ENCODE assay signal across 25 mouse cellular contexts in genomic region chr10:67483371-67483770, GRCm38 (mm10). TPM values are rescaled to one million over a fixed set of nuclear protein-coding genes. Genes with fewer than 3 reads are reported as not detected.
A peak's percentile ranks its signal among the peaks of the same experiment; 100 is the strongest.
DNase-seq lines count a peak whose midpoint lies in the region; ATAC-seq and TF ChIP-seq lines count a peak whose summit lies in the region.
"Had no signal": no experiment of that assay in that cellular context is flagged by ENCODE, and none has a peak within 500 bp of the region (broad histone marks: within the 10 kb centered on the region; RNA-seq: fewer than 3 reads in every experiment).

No protein-coding gene starts in this region.

- H3K27me3 ChIP-seq in CH12.LX (replicated peaks): no peaks in the 10 kb centered on the region
- no peaks in the 10 kb centered on the region for H3K27me3 ChIP-seq in myocyte (ENCODE audit: control insufficient read depth, insufficient read depth, insufficient read length)
- no peaks in the 10 kb centered on the region for H3K27me3 ChIP-seq in kidney, embryonic 16.5 days (ENCODE audit: insufficient read depth, low read length)
- no peaks in the 10 kb centered on the region for H3K27me3 ChIP-seq in liver, postnatal 0 days (ENCODE audit: insufficient read depth, low read length)
- H3K27me3 ChIP-seq: heart, embryonic 12.5 days; hindbrain, embryonic 15.5 days; limb, embryonic 12.5 days; liver, embryonic 13.5 days; lung, embryonic 15.5 days had no signal

- no peak overlapping the region for H3K27ac ChIP-seq in CH12.LX (ENCODE audit: insufficient read depth, low read depth)
- H3K27ac ChIP-seq in kidney, embryonic 16.5 days (ENCODE audit: low read length): no peak overlapping the region
- H3K27ac ChIP-seq in liver, postnatal 0 days (ENCODE audit: low read depth): no peak overlapping the region
- H3K27ac ChIP-seq: embryonic facial prominence, embryonic 10.5 days; hindbrain, embryonic 15.5 days; limb, embryonic 12.5 days; liver, embryonic 13.5 days; lung, embryonic 15.5 days had no signal

- peak; percentile 64 for TF ChIP-seq EP300 in CH12.LX (IDR thresholded peaks at IDR 0.05; ENCODE audit: low read length)
- no peak for TF ChIP-seq EP300 in liver, postnatal 0 days (IDR thresholded peaks at IDR 0.05; ENCODE audit: low read depth)

- H3K4me2 ChIP-seq in CH12.LX (ENCODE audit: insufficient read depth, low read depth, poor library complexity, severe bottlenecking): no peak overlapping the region
- H3K4me2 ChIP-seq in myocyte (ENCODE audit: low read depth): no peak overlapping the region
- no peak overlapping the region for H3K4me2 ChIP-seq in kidney, embryonic 16.5 days (replicated peaks; ENCODE audit: low read depth, low read length)
- H3K4me2 ChIP-seq in liver, postnatal 0 days (ENCODE audit: low read depth, low read length): no peak overlapping the region
- H3K4me2 ChIP-seq: heart, embryonic 12.5 days; hindbrain, embryonic 15.5 days; limb, embryonic 12.5 days; liver, embryonic 13.5 days; lung, embryonic 15.5 days; midbrain, embryonic 11.5 days had no signal

- no peak for ATAC-seq in kidney, embryonic 16.5 days (ENCODE audit: low FRiP score, low TSS enrichment)
- no peak for ATAC-seq in liver, postnatal 0 days

- peaks cover 6 to 34% of the 10 kb centered on the region in 2 experiments for H3K4me1 ChIP-seq in CH12.LX (ENCODE audit: control insufficient read depth in 1 of 2, insufficient read depth in 2 of 2)
- no peaks in the 10 kb centered on the region for H3K4me1 ChIP-seq in kidney, embryonic 16.5 days (ENCODE audit: insufficient read depth, low read length)
- no peaks in the 10 kb centered on the region for H3K4me1 ChIP-seq in liver, postnatal 0 days (ENCODE audit: insufficient read depth)
- H3K4me1 ChIP-seq: embryonic facial prominence, embryonic 10.5 days; heart, embryonic 12.5 days; hindbrain, embryonic 15.5 days; limb, embryonic 12.5 days; liver, embryonic 13.5 days; lung, embryonic 15.5 days had no signal

- TF ChIP-seq CTCF in CH12.LX (conservative IDR thresholded peaks at IDR 0.05 in 1 of 2, IDR thresholded peaks at IDR 0.05 in 1 of 2; ENCODE audit: low read depth in 2 of 2, low read length in 2 of 2): no peak
- TF ChIP-seq CTCF in liver, postnatal 0 days (IDR thresholded peaks at IDR 0.05; ENCODE audit: low read depth): no peak

- peak; percentile 9 for DNase-seq in layer of hippocampus, adult 11-12 months (ENCODE audit: low spot score)
- DNase-seq in layer of hippocampus, postnatal 14 days (ENCODE audit: low spot score in 2 of 2): no peak
- DNase-seq in right cerebral cortex, adult 18-20 months: peak; percentile 37
- DNase-seq in right cerebral cortex, postnatal 10 days (ENCODE audit: low spot score in 2 of 2): no peak
- peak; percentile 68 for DNase-seq in CH12.LX (ENCODE audit: extremely low read depth)
- DNase-seq in liver, postnatal 0 days: no peak
- DNase-seq: adrenal gland, postnatal 36 days; B cell, adult 2 months; cerebellum, adult 18-20 months; heart, adult 11 months; heart, postnatal 14 days; kidney, adult 11 months; kidney, postnatal 10 days; liver, embryonic 13.5 days; thymus, postnatal 14 days had no signal

- H3K9ac ChIP-seq in CH12.LX (ENCODE audit: insufficient read depth, low read depth): no peak overlapping the region
- no peak overlapping the region for H3K9ac ChIP-seq in kidney, embryonic 16.5 days (replicated peaks; ENCODE audit: low read length)
- H3K9ac ChIP-seq in liver, postnatal 0 days (replicated peaks): no peak overlapping the region
- H3K9ac ChIP-seq: heart, embryonic 12.5 days; hindbrain, embryonic 15.5 days; limb, embryonic 12.5 days; liver, embryonic 13.5 days; lung, embryonic 15.5 days had no signal

- H3K79me2 ChIP-seq in CH12.LX (replicated peaks; ENCODE audit: control insufficient read depth, extremely low read depth, insufficient read depth, poor library complexity, severe bottlenecking) (no peaks in the 10 kb centered on the region), myocyte (ENCODE audit: control insufficient read depth, insufficient read depth) (no peaks in the 10 kb centered on the region)

- peaks cover 22% of the 10 kb centered on the region for H3K9me3 ChIP-seq in CH12.LX (replicated peaks; ENCODE audit: low read length)
- peaks cover 15% of the 10 kb centered on the region for H3K9me3 ChIP-seq in kidney, embryonic 16.5 days (ENCODE audit: low read length)
- peaks cover 9% of the 10 kb centered on the region; the same call in 1 of the 2 replicates for H3K9me3 ChIP-seq in liver, postnatal 0 days (ENCODE audit: low read length)
- H3K9me3 ChIP-seq: G1E; lung, embryonic 15.5 days had no signal

- H3ac ChIP-seq in myocyte (ENCODE audit: control insufficient read depth, insufficient read length): no peak overlapping the region

- TF ChIP-seq POLR2A in CH12.LX (IDR thresholded peaks at IDR 0.05; ENCODE audit: low read depth, low read length): no peak
- TF ChIP-seq POLR2A in myocyte (IDR thresholded peaks at IDR 0.05; ENCODE audit: insufficient read length, low read depth): no peak

- no peak for TF ChIP-seq RAD21 in CH12.LX (IDR thresholded peaks at IDR 0.05; ENCODE audit: low read depth, low read length)

- dilution Hi-C loops in CH12.LX (cut with MboI; ENCODE audit: extremely low pct_ligation_motif_present, extremely low pct_unique_long_range_greater_than_20kb, low sequenced_read_pairs): no loop called here

- in situ Hi-C loops in CH12.LX (cut with MboI; ENCODE audit: low pct_ligation_motif_present, low pct_unique_long_range_greater_than_20kb, low sequenced_read_pairs): no loop called here

- no peaks in the 10 kb centered on the region for H3K36me3 ChIP-seq in CH12.LX (replicated peaks in 1 of 2; ENCODE audit: control insufficient read depth in 1 of 2, insufficient read depth in 1 of 2, low read length in 1 of 2)
- no peaks in the 10 kb centered on the region for H3K36me3 ChIP-seq in myocyte (ENCODE audit: control insufficient read depth, insufficient read depth)
- H3K36me3 ChIP-seq in kidney, embryonic 16.5 days (ENCODE audit: insufficient read depth, low read length): no peaks in the 10 kb centered on the region
- H3K36me3 ChIP-seq in liver, postnatal 0 days (replicated peaks; ENCODE audit: insufficient read depth, low read length): no peaks in the 10 kb centered on the region
- H3K36me3 ChIP-seq: embryonic facial prominence, embryonic 10.5 days; G1E; heart, embryonic 12.5 days; hindbrain, embryonic 15.5 days; limb, embryonic 12.5 days; liver, embryonic 13.5 days; lung, embryonic 15.5 days had no signal

- 79% methylated on average over 7 of the region's 7 CpGs for WGBS in kidney, embryonic 16.5 days
- 74% methylated on average over 7 of the region's 7 CpGs for WGBS in liver, postnatal 0 days (ENCODE audit: insufficient replicate concordance)

- H3K4me3 ChIP-seq in CH12.LX (replicated peaks in 1 of 3; ENCODE audit: low read depth in 2 of 3, low read length in 2 of 3, poor library complexity in 1 of 3): no peak overlapping the region
- no peak overlapping the region for H3K4me3 ChIP-seq in myocyte
- no peak overlapping the region for H3K4me3 ChIP-seq in kidney, embryonic 16.5 days (ENCODE audit: low read length)
- no peak overlapping the region for H3K4me3 ChIP-seq in liver, postnatal 0 days (ENCODE audit: low read depth, low read length)
- H3K4me3 ChIP-seq: embryonic facial prominence, embryonic 10.5 days; heart, embryonic 12.5 days; hindbrain, embryonic 15.5 days; limb, embryonic 12.5 days; liver, embryonic 13.5 days; lung, embryonic 15.5 days had no signal

TF ChIP-seq in CH12.LX, 34 proteins besides CTCF, POLR2A, EP300 and RAD21 (continues in another document):
- peak; percentile 97 for TF ChIP-seq BHLHE40 (IDR thresholded peaks at IDR 0.05; ENCODE audit: low read depth, low read length)
- TF ChIP-seq JUN (IDR thresholded peaks at IDR 0.05; ENCODE audit: insufficient read depth, low read depth, low read length): peak; percentile 63
- no peak for TF ChIP-seq MAFK (IDR thresholded peaks at IDR 0.05; ENCODE audit: insufficient replicate concordance, low read length)
- no peak for TF ChIP-seq ZMIZ1 (IDR thresholded peaks at IDR 0.05; ENCODE audit: low read depth, low read length)
- TF ChIP-seq HCFC1 (IDR thresholded peaks at IDR 0.05; ENCODE audit: low read depth, low read length): no peak
- TF ChIP-seq NELFE (IDR thresholded peaks at IDR 0.05; ENCODE audit: low read depth, low read length): no peak
- peak; percentile 71 for TF ChIP-seq JUND (conservative IDR thresholded peaks at IDR 0.05; ENCODE audit: low read depth, low read length)
- peak; percentile 97 for TF ChIP-seq ZNF384 (IDR thresholded peaks at IDR 0.05; ENCODE audit: low read depth, low read length)
- 0 out of 2 replicates have a peak, but pooled peaks have one; percentile 49 for TF ChIP-seq MEF2A (IDR thresholded peaks at IDR 0.05; ENCODE audit: borderline replicate concordance, low read depth, low read length)
- no peak for TF ChIP-seq MAZ (IDR thresholded peaks at IDR 0.05; ENCODE audit: low read depth, low read length)
- TF ChIP-seq SIN3A (IDR thresholded peaks at IDR 0.05; ENCODE audit: low read length): no peak; the same call in 1 of the 2 replicates

TF ChIP-seq in myocyte, 11 proteins besides CTCF, POLR2A, EP300 and RAD21:
- TF ChIP-seq MYOD1 (IDR thresholded peaks at IDR 0.05; ENCODE audit: control insufficient read depth in 1 of 3, insufficient read length in 2 of 3, low read depth in 2 of 3) (no peak), USF1 (IDR thresholded peaks at IDR 0.05; ENCODE audit: low read depth) (peak; percentile 26)
TF ChIP-seq in myocyte: peak in this region for 1.

RNA-seq across cellular contexts. Expression of gene Egr2, which starts 51.9 kb away (rescaled TPM):
- 1 to 10 TPM; 2.0 to 2.7 TPM for total RNA-seq in layer of hippocampus, postnatal 14 days (2021)
- total RNA-seq in CH12.LX (2012; rRNA removed) (1.0 and 1.3 TPM in 2 replicates), CH12.LX (2014; rRNA removed) (4.7 and 5.7 TPM in 2 replicates)
- polyA plus RNA-seq in CH12.LX (2012; ENCODE audit: insufficient read length, low read depth) (3.1 and 4.6 TPM in 2 replicates), myocyte (2012; fragmentation: generic; extraction: Trizol) (3.1 TPM)
- polyA plus RNA-seq in kidney, embryonic 16.5 days (2015; fragmentation: Nextera tagmentation; extraction: Ambion mirVana): 0.64 and 1.1 TPM in 2 replicates
- polyA plus RNA-seq in liver, postnatal 0 days (2015; fragmentation: Nextera tagmentation; extraction: Ambion mirVana): 0.15 and 0.33 TPM in 2 replicates
- polyA plus RNA-seq: forebrain, embryonic 11.5 days; midbrain, embryonic 11.5 days had no signal

Comparison
In these comparisons a context has a peak if more than half of its experiments do, and no peak if none do; other contexts are left out.
1. DNase-seq: peak in layer of hippocampus, adult 11-12 months (single experiment), right cerebral cortex, adult 18-20 months (single experiment) and CH12.LX (single experiment); none in layer of hippocampus, postnatal 14 days (0 of 2), right cerebral cortex, postnatal 10 days (0 of 2) and liver, postnatal 0 days (single experiment).